Mouse (Mus musculus) G1E-ER4 (cell line): ENCODE data around the gene Ocm. TPM values are rescaled to one million over a fixed set of nuclear protein-coding genes. Genes with fewer than 3 reads are reported as not detected.

ENCODE experiments used
- GATA1 ChIP-seq: IDR thresholded peaks from one replicate; pipeline ENCODE4 v1.8.0; 2012; ENCODE audit warnings: low read length, inconsistent platforms
- polyA plus RNA-seq: library from polyadenylated mRNA; stranded (reverse); fragments of >175 nt; gene quantifications from 2 replicates; pipeline ENCODE4 v1.2.3, GENCODE M21; 2012

Gene Ocm
- polyA plus RNA-seq, 1 experiment: not detected

- no peak for TF ChIP-seq GATA1
These were observed 11.7 kb downstream of the Ocm start, which contains the start of gene Ccz1 for GRCm38 (mm10) chr5:144014551-144015311. TSS of gene Ccz1 (minus strand) at chr5:144014877.

GRCm38 (mm10) chr5:144002461-144003192, 23.8 kb downstream of the Ocm start:
- TF ChIP-seq GATA1: no peak

GRCm38 (mm10) chr5:143999409-143999808, 27.1 kb downstream of the Ocm start:
- no peak for TF ChIP-seq GATA1

- TF ChIP-seq GATA1: no peak
These were observed 31.7 kb downstream of the Ocm start for GRCm38 (mm10) chr5:143994632-143995365.

GRCm38 (mm10) chr5:143993849-143994248, 32.6 kb downstream of the Ocm start:
- no peak for TF ChIP-seq GATA1

- TF ChIP-seq GATA1: no peak
These were observed 33.2 kb downstream of the Ocm start for GRCm38 (mm10) chr5:143993260-143993659.

- TF ChIP-seq GATA1: no peak
These were observed 33.8 kb downstream of the Ocm start for GRCm38 (mm10) chr5:143992661-143993060.

GRCm38 (mm10) chr5:143990086-143990485, 36.4 kb downstream of the Ocm start:
- no peak for TF ChIP-seq GATA1

- no peak for TF ChIP-seq GATA1
These were observed 37.4 kb downstream of the Ocm start for GRCm38 (mm10) chr5:143989046-143989445.

- TF ChIP-seq GATA1: no peak
These were observed 38.9 kb downstream of the Ocm start for GRCm38 (mm10) chr5:143987596-143987995.

- TF ChIP-seq GATA1: no peak
These were observed 41.1 kb downstream of the Ocm start for GRCm38 (mm10) chr5:143985381-143985780.

- no peak for TF ChIP-seq GATA1
These were observed 44.1 kb downstream of the Ocm start for GRCm38 (mm10) chr5:143982361-143982760.

GRCm38 (mm10) chr5:143980858-143981257, 45.6 kb downstream of the Ocm start:
- TF ChIP-seq GATA1: no peak

GRCm38 (mm10) chr5:143976726-143977431, 49.6 kb downstream of the Ocm start:
- no peak for TF ChIP-seq GATA1

GRCm38 (mm10) chr5:143976232-143976631, 50.2 kb downstream of the Ocm start:
- no peak for TF ChIP-seq GATA1

- TF ChIP-seq GATA1: no peak
These were observed 50.9 kb downstream of the Ocm start for GRCm38 (mm10) chr5:143975631-143975933.
